Mouse (Mus musculus) cerebellum, adult 11-12 months (tissue): ENCODE results near the gene Gm17482.

Source experiments
- DNase-seq: peaks from one replicate; pipeline ENCODE4 v3.0.0; 2022

Gene Gm17482

DNA sequence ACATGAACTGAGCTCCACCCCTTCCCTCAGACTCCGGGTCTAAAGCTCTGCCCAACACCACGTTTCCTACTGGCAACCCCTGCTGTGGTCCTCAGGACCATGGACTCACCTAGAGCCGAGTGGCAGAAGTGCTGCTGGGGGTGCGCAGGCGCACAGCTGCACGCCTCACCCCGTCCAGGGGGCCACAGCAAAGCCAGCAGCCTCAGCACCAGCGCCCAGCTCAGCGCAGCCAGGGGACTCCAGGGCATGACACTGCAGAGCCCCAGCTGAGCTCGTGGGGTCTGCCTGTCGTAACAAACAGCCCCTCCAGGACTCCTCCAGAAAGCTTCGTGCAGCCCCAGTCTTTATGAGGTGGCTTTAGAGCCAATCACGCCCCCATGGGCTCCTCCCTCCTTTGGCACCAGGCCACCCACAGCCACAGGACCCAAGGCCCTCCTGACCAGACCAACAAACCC lies 24.4 kb downstream of the Gm17482 start:
- no peak for DNase-seq

DNA sequence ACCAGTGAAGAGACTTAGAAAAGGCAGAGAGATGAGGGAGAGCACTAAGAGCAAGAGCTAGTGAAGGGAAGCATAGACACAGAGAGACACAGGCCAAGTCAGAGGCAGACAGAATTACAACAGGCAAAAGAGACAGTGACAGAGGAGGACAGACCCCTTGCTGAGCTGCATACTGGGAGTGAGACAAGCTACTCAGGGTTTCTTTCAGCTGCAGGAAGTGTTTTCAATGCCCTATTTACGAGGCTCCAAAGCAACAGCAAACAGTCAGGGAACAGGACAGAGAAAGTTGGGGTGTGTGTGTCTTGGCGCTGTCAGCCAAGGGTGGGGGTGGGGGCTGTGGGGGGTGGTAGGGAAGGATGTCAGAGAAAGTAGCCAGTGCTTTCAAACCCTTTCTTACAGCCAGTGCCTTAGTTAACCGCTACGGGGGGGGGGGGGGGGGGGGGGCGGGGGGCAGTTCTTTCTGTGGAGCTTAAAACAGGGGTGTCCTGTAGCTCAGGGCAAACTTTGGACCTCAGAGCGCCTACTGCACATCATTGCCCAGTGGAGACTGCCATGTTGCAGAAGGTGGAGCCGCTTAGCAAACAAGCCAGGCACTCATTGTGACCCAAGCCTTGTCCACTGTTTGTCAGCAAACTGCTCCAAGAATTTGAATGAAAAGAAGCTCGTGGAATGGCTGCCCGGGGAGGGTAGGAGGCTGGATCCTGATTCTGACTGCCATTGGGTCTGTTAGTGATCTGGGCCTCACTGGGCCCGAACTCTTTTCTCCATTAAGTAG lies 25.1 kb downstream of the Gm17482 start, which contains the start of gene Timp4:
TSS of gene Timp4 (minus strand) at position 107 of the 775 bp plus-strand sequence.
- no peak for DNase-seq

DNA sequence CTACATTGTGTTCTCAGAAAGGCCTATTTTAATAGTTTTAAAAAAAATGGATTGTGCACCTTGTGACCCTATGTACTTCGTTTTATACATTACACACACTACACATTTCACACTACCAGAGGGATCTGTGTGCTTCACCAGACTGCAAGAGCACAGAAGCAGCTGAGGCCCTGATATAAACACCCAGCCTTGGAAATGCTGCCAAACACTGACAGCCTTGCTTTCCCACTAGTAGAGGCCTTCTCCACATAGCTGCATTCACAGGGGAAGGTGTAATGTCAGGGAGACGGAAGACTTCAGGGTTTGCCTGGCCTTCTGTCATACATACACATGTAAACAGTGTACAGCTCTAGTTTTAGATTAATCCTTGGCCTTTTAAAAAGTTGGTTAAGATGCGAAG lies 28.0 kb downstream of the Gm17482 start:
- no peak for DNase-seq

DNA sequence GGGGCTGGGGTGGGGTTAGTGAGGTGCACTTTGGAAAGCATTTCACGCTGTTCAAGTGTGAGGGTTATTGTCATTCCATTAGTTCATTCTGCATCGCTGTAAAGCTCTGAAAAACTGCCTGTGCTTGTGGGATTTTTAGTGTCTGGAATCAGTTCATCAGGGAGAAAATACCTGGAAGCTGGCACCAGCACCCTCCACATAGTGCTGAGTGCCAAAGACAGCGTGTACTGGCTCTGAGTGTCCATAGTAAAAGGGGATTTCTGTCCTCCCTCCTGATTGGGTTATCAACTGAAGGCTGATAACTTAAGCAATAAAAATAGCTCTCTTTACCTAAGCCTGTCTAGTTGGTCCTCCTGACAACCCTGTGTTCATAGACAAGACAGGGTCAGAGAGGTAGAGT lies 33.4 kb downstream of the Gm17482 start:
- peak; percentile 64 for DNase-seq

DNA sequence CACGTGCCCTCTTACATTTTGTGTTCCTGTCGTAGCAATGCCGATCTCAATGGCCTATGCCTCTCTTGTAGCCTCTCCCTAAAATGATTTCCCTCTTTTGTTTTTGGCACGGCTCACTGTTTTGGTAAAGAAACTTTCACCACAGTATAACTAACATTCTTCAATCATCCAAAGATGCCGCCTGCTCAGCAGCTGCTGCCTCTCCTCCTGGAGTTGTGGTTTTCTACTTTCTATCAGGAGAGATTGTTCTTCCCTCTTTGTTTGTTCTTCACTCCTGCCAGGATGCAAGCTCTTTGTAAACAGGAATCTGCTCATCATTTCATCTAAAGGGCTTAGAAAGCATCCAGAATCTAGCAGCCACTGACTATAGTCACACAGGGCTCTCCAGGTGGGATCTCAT lies 39.6 kb downstream of the Gm17482 start:
- no peak for DNase-seq

DNA sequence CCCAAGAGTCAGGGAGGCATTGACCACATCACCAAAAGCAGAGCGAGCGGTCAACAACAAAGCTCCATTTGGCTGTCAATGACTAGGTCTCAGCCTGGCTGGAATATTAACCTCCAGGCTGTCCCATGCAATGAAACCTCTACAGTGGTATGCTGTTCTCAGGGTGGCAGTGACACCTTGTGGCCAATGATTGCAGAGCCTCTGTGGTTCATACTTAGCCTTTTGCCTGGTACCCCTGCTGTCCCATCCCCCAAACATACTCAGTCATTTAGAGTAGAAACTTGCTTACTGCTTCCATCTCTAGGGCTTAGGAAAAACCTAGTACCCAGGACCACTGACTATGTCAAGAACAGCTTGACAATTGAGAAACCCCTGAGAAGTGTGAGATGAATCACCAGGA lies 40.8 kb downstream of the Gm17482 start:
- peak; percentile 80 for DNase-seq

DNA sequence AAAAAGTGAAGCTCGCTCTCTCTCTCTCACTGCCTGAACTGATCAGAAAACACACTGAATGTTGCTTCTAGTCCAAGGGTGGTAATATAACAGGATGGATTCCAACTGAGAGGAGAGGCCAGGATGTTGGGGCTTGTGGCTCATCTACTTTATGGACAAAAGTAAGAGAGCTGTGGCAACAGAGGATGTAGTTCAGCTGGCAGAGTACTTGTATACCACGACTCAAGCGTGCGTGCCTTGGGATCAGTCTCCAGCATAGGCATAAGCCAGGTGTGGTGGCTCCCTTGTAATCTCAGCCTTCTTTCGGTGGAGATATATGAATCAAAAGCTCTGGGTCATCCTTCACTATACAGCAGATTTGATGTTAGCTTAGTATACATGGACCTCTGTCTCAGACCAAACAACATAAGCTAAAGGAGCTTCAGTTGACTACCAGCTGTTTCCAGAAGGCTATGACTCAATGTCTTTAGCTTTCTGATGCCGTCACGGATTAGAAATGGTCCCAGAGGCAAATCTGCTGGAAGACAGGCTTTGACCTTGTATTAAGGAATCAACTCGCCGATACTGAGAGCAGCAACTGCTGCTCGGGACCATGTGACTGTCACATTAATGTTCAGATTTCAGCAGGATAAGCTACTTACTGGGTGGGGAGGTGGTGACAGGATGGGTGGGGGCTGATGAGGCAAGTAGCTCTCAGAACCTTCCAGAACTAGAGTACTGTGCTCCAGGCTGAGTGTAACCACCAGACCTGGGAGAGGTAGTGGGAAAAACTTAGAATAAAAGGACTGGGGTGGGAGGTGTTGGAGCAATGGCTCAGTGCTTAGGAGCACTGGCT lies 41.6 kb downstream of the Gm17482 start:
- no peak for DNase-seq

DNA sequence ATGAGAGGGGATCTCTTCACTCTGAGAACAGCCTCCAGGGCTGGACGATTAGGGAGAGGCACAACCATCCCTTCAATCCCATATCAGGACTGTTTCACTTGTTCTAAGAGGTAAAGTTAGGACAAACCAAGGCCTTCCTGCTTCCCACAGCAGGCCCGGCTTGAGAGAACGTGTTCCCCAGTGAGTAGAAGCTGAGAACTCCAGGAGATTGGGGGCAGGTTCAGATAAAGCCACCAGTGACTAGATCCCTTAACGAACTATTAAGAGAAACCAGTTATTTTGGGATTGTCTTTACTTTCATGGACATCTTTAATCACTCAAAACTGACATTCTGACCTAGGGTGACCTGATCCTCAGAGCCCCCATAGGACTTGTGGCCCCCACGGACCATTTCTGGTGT lies 42.4 kb downstream of the Gm17482 start:
- no peak for DNase-seq

DNA sequence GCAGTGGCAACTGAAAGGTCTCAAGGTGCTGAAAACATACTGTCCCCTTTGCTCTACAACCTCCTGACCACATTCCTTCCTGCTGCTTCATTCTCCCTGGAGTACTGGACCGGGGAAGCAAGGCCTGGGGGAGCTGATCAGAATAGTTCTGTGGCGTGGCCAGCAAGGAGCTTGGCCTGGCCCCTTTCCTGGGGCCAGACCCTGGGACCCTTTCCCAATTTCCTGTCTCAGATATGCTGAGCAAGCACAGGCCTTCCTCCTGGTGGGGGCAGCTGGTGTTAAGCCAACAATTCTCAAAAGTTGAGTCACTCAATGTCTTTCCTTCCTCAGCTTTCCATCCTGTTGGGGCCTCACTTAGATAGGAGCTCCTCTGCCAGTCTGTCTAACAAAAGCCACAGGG lies 42.9 kb downstream of the Gm17482 start:
- DNase-seq, result no peak

DNA sequence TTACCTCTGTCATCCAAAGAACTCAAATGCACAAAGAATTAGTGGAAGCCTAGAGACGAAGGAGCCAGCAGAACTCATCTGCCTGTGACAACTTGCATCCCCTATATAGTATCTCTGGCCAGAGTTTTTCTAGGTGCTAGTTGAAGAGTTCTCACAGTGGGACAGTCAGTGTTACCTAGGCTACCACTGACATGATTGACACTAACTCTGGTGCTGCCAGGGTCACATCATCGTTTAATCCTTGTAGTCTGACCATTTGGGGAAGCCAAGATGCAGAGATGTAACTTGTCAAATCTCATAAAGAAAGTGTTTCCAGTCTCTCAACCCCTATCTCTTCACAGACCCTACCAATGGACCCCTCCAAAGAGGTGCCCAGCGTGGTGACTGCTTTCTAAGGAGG lies 44.2 kb downstream of the Gm17482 start:
- no peak for DNase-seq

DNA sequence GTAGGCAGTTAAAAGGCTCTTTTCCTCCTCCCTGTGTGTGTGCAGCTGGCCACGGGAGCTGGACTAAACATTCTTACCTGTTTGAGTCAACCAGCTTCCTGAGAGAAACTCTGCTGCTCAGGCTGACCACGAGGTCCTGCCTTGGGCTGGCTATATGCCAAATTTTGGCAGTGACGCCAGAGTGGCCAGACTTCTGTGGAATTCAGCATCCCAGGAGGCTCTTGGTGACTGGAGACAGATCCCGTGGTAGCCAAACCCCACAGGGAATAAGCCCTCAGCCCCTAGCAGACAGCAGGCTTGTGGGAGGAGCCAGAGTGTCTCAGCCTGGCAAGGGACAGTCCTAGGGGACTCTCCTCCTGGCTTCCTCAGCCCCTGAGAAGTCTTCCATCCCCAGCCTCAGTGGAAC lies 44.7 kb downstream of the Gm17482 start:
- peak; percentile 51 for DNase-seq

DNA sequence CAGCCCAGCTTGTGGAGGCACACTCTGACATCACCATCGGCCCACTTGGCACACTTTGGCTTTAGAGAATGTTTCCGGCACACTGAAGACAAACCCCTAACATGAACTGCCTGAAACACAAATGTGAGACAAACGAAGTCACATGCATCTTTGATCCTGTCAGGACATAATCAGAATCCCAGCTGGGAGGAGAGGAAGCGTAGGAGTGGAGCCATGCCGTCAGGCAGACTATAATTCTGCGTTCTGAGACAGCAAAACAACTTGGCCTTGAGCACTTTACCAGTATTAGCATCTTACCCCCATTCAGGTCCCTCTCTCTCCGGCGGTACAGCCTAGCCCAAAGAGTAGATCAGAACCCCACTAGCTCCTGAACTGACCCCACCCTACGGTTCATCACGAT lies 46.2 kb downstream of the Gm17482 start:
- DNase-seq, result no peak

DNA sequence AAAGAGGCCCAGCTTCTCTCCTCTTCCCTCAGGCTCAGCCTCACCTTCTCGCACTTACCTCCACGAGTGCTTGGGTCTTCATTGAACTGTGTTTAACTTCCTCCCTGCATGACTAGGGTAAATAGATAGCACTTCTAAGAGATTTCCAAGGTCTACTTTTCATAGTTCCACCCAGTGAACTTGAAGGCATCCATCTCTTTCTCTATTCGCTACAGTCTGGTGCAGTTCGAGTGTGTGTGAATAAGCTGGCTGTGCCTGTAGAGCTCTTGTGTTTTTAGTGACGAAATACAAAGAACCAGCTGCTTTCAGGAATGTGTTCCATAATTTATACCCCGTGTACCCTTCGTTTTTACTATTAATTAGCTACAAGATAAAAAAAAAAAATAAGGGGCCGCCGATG lies 47.6 kb downstream of the Gm17482 start:
- no peak for DNase-seq

DNA sequence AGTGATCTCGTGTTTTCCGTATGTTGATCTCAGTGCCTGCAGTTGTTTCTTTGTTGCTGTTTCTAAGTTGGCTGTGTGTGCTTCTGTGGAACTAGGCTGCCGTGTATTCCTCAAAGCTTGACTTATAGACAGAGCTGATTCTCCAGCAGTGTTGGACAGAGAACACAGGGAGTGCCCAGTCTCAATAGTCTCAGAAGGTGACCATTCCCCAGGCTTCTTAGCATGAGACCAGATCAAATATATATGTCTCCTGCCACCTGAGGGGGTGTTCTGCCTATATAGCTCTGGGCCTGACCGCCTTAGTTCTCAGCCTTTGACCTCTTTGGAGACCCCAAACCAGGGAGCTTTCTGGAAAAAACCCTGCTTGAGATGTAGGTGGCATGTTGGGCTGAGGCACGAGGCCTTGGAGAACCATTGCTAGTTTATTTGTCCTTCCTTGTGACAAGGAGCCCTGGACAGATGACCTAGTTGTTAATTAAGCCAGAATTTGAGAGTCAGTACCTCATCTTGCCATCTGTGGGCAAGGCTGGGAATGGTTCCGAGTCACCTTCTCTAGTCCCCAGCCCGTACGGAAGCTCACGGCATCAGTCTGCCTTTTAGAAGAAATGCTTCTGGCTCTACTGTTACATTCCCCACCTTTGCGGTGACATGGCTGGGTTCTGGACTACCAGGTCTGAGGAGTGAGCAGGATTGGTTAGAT lies 48.1 kb downstream of the Gm17482 start:
- DNase-seq, result peak; percentile 41

DNA sequence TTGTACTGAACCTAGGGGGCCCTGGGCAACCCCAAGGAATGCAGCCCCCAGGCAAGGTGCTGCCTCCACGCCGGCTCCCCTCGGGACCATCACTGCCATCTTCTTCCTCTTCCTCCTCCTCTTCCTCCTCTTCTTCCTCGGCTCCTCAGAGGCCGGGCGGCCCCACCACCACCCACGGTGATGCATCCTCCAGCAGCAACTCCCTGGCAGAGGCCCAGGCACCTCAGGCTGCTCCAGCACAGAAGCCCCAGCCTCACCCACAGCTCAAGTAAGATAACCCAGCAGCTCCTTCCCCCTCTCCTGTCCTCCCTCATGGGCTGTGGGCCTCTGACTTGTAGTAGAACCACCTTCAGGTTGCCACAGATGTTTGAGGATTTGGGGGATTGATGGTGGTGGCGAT lies 50.9 kb downstream of the Gm17482 start:
- no peak for DNase-seq

DNA sequence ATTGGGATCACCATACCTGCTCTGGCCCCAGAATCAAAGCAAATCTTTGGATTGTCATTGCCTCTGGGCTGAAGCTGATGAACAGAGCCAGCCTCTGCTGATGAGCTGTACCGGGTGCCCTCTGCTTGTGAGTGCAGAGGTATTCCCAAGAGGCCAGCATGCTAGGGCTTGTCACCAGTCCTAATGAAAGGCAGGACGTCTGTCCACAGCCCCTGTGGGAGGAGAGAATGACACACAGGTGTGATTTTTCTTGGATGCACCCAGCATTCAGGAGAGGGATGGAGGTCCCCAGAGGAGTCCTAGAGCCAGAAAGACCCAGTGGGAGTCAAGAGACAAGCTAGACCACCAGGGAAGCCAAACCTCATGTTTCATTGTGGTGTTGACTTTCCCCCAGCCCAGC lies 52.5 kb downstream of the Gm17482 start:
- no peak for DNase-seq

DNA sequence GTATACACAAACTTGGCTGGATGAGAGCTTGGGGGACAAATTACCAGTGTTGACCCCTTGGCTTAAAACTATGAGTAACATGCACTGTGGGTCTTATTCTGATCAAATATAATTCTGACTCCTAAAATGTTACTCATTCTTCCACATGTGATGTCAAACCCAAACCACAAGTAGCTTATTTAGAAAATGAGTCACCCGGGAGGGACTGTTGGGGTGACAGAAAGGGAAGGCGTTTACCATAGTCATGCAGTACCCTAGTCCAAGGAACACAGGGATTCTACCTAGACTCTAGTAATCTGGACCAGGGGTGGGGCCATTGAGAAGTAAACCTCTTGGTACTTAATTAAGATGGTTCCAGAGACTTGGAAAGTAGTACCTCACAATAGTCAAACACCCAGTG lies 57.0 kb downstream of the Gm17482 start:
- no peak for DNase-seq

DNA sequence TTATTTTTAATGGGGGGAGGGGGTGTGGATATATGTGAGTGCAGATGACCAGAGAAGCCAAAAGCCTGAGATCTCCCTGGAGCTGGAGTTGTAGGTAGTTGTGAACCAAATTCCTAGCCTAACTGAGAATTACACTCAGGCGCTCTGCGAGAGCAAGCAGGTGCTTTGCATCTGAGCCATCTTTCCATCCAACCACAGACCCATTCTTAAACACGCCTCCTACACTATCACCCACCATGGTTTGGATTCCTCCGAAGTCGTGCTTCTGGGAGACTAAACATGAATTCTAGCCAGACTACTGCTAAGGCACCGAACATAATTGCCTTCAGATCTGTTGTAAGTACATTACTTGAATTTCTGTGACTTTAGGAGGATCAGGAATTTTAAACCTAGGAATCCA lies 59.3 kb downstream of the Gm17482 start:
- no peak for DNase-seq

DNA sequence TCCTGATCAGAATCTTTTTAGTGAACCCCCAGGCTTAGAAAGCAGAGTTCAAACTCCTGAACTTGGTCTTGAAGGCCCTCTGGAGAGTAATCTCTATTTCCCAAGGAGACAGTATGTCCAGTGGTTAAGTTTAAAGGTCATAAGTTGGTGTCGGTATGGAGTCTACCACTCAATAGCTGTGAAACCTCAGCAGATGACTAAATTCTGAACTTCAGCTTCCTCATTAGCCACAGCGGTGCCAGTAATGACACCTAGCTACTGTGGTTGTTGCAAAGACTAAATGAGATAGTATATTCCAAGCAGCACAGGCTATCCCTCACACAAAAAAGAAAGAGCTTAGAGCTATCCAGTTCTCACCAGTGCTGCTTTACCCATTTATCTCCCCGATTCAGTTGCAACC lies 61.1 kb downstream of the Gm17482 start:
- no peak for DNase-seq

DNA sequence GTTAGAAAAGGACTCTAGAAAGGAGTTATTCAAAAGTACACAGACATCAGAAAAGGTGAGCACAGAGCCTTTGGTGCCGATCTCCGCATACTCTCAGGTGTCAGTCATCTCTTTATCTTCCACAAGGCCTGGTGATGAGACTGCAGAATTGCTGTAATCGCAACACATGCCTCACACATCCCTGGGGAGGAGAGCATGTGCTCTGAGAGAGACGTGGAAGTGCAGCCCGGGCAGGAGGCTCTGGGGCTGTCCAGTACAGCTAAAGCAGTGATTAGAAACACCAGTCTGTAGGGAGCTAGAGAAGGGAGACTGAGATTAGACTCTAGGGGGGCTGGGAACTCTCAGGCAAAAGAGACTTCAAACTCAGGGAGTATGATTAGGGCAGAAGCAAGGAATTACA lies 63.4 kb downstream of the Gm17482 start:
- DNase-seq, result no peak

DNA sequence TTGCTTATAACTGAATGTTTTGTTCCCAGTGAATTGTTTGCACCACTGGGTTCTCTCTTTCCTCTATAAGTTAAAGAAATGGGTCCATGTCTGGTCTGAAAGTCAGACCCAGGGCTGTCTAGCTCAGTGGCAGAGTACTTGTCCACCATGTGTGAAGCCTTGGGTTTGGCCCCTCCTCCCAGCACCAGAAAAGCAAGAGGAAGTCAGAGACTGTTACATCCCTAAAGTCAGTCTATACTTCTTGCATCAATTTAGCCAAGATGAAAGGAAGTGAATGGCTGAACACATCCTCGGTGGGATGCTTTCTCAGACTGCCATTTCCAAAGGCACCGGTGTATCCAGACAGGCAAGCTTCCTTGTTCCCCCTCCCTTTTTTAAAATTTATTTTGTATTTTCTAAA lies 63.9 kb downstream of the Gm17482 start:
- no peak for DNase-seq

DNA sequence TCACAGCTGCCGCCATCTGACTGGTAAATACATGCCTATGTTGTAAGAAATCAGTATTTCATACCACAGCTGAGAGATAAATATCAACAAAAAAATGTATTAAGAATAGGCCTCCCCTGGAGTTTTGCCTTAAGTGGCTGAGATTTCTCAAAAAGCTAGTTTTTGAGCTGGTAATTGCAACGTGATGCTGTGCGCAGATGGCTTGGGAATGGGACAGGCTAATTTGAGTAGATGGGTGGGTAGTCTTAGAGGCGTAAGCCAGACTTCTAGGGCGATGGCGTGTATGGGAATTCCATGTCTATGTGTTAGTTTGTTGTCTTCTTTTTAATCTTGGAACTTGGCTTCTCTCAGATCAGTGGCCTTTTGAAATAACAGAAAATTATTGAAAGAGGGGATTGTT lies 64.7 kb downstream of the Gm17482 start:
- DNase-seq, result no peak

DNA sequence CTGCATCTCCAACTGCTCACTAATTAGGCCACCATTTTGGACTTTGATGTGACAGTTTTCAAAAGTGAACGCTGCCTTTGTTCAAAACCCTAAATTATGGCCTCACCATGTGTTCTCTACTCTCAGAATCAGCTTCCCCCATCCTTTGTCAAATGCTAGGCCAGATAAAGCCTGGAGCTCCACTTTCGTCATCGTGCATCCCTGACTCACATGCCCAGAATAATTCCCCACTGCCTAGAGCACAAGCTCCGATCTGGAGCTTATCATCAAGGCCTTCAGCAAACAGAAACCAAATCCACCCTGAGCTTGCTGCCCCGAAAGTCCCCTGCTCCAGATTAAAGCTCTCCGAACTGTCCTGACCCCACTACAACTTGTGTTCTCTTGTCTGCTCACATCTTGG lies 65.5 kb downstream of the Gm17482 start:
- DNase-seq, result no peak

DNA sequence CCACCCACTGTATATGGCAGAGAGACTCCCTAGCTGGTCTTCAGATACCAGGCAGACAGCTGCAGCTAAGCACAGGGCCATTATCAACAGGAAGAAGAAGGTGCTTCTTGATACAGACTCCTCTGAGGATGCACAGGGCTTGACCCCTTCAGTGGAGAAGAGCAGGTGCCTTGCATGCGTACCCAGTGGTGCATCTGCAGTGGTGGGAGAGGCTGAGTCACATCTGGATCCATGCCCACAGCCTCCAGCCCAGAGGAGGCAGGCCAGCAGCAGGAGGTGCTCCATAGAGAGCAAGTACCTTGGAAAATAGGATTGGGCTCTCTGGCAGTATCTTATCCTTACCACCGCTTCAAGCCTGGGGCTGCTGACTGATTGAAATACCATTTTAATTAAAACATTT lies 66.7 kb downstream of the Gm17482 start:
- DNase-seq, result no peak
